10 mouse cellular contexts compared by ENCODE assay signal in the genomic region with DNA sequence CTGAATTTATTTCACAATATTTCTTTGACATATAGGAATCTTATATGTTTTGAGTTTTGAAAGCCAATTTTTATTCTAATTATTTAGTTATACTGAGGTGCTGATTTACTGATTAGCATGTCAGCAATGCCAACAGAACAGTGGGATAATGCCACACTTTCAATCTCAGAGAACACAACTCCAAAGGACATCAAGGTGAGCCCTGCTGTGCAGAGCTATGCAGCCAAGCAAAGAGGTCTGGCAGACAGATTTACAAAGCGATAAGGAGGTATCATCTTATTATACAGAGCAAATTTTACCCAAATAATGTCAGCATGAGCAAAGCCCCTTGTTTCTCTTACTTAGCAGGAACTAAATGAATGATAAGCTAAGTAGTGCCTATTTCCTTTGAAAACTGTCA.
"Had no signal": no experiment of that assay in that cellular context is flagged by ENCODE, and none has a peak within 500 bp of the region (broad histone marks: within the 10 kb centered on the region; RNA-seq: fewer than 3 reads in every experiment).

No protein-coding gene starts in this region.

- DNase-seq: kidney, adult 9 months; kidney, postnatal 14 days; layer of hippocampus, adult 9-11 months; liver, embryonic 13.5 days; lung, adult 2 months; lung, postnatal 14 days; lung, postnatal 4 days; midbrain, embryonic 14.5 days; thymus, adult 18-20 months; thymus, postnatal 36 days had no signal
